Mouse (Mus musculus) gastrocnemius, postnatal 10 days (tissue): ENCODE measurements at regions not wholly inside any gene's neighbourhood (a gene's known extent, or its start where the extent isn't known, plus 50 kb on each side); places are given as distances from the start of the nearest gene placed in this dataset.
"Not testable (repeated sequence)": the region's sequence is repeated elsewhere in the genome, so short reads cannot be mapped to it uniquely, and the experiment has no call there.

Source experiments
- DNase-seq: peaks from one replicate; pipeline ENCODE4 v3.0.0; 2021; ENCODE audit warnings: mixed read lengths

DNA sequence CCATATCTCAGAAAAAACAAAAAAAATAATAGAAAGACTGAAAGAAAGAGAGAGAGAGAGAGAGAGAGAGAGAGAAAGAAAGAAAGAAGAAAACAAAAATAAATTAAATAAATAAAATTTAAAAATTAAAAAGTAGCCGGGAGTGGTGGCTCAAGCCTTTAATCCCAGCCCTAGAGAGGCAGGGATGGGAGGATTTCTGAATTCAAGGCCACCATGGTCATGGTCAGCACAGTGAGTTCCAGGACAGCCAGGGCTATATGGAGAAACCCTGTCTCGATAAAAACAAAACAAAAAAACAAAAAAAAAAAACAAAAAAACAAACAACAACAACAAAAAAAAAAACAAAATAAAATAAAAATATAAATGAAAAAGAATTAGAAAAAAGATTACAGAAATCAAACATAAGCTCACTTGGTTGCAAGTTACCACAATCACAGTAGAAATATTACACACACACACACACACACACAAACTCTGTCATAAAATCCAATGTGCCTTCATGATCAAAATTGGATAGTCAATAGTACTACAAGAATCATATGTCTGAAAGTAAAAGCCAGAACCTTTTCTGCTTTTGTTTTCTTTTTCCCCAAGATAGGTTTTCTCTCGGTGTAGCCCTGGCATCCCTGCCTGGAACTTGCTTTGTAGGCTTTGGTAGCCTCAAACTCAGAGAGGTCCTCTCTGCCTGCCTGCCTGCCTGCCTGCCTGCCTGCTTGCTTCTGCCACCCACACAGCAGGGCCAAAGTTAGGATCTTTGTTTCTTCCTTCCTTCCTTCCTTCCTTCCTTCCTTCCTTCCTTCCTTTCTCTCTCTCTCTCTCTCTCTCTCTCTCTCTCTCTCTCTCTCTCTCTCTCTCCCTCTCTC, 476.1 kb upstream of the Olfr161 start:
- DNase-seq = peak; percentile 61

DNA sequence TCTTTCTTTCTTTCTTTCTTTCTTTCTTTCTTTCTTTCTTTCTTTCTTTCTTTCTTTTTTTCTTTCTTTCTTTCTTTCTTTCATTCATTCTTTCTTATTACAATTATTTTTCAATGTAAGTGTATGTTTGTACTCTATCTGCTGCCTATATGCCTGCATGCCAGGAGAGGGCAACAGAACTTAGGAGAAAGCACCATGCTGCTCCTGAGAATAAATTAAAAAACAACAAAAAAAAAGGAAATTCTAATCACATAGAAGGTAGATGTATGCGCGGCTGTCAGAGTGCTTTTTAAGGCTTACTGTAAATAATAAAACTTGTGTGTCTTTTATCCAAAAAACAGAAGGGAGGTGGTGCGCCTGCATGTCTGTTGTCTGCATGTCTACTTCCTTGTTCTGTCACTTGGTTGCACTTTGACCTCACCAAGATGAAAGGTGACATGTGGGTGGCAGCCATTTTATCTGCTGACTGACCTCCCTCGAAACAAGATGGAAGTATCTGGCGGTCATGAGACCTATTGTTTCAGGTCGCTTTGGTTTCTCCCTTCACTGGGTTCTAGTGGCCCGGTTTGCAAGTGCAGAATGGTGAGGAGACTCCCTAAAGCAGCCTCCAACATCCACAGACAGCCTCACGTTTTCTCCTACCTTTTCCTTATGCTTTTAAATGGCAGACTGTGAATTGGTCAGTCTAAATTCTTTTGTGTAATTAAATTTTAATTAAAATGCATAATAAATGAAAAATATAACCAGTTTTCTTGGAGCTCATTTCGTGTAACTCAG, 475.3 kb upstream of the Olfr161 start:
- peak; percentile 29 for DNase-seq

DNA sequence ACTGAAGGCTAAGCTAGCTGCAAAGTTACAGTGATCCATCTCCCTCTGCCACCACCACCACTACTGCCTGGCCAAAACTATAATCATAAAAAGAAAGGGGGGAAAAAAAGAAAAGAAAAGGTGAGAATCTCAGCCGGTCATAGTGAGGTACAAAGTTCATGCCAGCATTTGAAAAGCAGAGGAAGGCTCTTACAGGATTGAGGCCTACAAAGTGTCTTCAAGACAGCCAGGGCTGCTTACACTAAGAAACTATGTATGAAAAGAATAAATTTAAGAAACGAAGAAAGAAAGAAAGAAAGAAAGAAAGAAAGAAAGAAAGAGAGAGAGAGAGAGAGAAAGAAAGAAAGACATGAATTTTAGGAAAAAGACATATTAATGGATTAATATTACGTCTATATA, 474.7 kb upstream of the Olfr161 start:
- peak; percentile 16 for DNase-seq

DNA sequence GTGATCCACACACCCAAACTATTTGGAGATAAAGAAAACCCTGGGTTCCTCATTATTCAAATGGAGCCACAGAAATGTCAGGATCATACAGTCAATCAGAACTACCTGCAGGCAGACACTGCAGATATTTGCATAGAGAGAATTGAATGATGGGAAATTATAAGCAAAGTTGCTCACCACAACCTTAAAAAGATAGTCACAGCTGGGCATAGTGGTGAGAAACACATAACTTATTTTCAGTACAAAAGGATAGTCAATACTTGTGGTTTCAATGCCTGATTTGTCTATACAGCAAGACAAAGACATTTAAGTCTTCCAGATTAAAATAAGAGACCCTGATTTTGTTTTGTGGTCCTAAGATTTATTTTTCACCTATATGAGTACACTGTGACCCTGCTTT, 469.6 kb upstream of the Olfr161 start:
- not testable (repeated sequence) for DNase-seq

DNA sequence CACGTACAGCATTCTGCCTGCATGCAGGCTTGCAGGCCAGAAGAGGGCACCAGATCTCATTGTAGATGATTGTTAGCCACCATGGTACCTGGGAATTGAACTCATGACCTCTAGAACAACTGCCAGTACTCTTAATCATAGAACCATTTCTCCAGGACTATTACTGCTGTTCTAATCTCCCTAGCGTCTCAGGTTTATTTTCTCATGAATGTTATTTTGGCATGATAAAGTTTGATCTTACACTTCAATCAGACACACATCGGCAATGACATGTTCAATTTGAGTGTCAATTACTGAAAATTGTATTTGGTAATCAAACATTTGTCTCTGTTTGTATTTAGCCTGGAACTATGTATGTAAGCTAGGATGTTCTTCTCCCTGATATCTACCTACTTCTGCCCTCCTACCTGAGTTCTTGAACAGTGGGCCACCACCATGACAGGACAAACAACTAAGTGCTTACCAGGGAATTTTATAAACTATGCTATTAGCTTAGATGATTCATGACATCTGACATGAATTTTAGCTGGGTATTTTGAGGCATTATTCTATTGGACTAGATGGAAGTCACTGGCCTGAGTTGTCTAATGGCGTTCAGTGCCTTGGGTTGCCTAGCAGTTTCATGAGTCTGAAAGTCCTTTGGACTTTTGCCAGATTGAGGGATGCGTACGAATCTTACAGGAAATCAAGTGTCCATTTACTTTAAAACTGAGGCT, 468.5 kb upstream of the Olfr161 start:
- DNase-seq = not testable (repeated sequence)

DNA sequence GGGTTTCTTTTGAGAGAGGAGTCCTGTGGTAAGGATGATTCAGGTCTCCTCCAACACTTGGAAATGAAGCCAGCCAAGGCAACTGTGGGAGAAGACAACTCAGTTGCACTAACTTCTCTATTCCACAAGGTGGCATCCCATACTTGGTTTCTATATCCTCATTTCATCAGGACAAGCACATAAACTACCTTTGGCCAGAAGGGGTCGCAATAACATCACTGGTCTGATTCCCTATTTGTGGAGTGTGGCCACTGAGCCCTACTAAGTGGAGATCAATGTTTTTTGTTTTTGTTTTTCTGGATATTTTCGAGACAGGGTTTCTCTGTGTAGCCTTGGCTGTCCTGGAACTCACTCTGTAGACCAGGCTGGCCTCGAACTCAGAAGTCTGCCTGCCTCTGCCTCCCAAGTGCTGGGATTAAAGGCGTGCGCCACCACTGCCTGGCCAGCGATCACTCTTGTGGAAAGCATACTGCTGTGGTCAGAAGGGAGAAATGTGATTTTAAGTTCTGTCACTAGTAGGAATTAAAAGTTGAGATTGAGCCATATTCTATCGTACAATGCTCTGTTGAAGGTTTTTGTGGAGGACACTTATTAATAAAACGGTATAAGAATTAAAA, 467.9 kb upstream of the Olfr161 start:
- peak; percentile 14 for DNase-seq

DNA sequence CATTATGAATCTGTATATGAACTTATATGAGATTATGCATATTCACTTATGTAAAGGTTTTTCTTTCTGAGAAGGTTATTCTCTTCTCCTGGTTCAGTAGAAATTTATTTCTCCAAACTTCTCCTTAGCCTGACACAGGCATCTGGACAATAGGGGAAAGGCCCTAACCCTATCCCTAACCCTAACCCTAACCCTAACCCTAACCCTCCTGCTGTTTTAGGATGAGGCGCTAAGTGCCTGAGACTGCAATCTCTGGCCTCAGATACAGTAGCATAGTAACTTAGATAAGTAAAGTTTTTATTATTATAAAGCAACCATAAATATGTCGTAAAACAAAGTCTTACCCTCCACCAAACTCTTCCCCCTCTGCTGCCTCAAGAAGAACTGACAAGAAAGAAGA, 463.5 kb upstream of the Olfr161 start:
- peak; percentile 4 for DNase-seq
